Mouse (Mus musculus) left cerebral cortex, adult 8-10 months (tissue): Measurements from ENCODE around the gene Mef2c. TPM values are rescaled to one million over a fixed set of nuclear protein-coding genes. Genes with fewer than 3 reads are reported as not detected.

Experiments used
- DNase-seq, 2 experiments: peaks; one replicate each; pipeline ENCODE4 v3.0.0; 2022; ENCODE audit warnings: low spot score in 2 of 2
- total RNA-seq, 4 experiments: library from RNA; stranded (reverse); gene quantifications; 2 replicates each; pipeline ENCODE4 v1.2.4; 2022

Mef2c gene
- total RNA-seq, 4 experiments from 2014 or later: 548 to 660 (median 570) TPM

- no peak for DNase-seq
These were observed 156.9 kb downstream of the Mef2c start for GRCm38 (mm10) chr13:83660722-83661121.

GRCm38 (mm10) chr13:83661166-83661565, 157.3 kb downstream of the Mef2c start:
- no peak for DNase-seq

GRCm38 (mm10) chr13:83662089-83662551, 158.3 kb downstream of the Mef2c start:
- no peak for DNase-seq

GRCm38 (mm10) chr13:83666179-83666578, 162.3 kb downstream of the Mef2c start:
- DNase-seq: no peak

GRCm38 (mm10) chr13:83667051-83667450, 163.2 kb downstream of the Mef2c start:
- DNase-seq: no peak

GRCm38 (mm10) chr13:83707611-83708010, 203.8 kb downstream of the Mef2c start:
- DNase-seq: no peak

GRCm38 (mm10) chr13:83712778-83713380, 209.0 kb downstream of the Mef2c start:
- no peak for DNase-seq

- peak in 1 of 2 experiments; percentile 25 for DNase-seq
These were observed 209.9 kb downstream of the Mef2c start for GRCm38 (mm10) chr13:83713661-83714291.

- DNase-seq: peak; percentile 90 to 92
These were observed 210.9 kb downstream of the Mef2c start for GRCm38 (mm10) chr13:83714466-83715307.

GRCm38 (mm10) chr13:83715308-83715785, 211.5 kb downstream of the Mef2c start:
- DNase-seq: no peak

GRCm38 (mm10) chr13:83715971-83716615, 212.3 kb downstream of the Mef2c start:
- DNase-seq: no peak
